Mouse (Mus musculus): ENCODE data around the gene Nrbp1. TPM values are rescaled to one million over a fixed set of nuclear protein-coding genes. Genes with fewer than 3 reads are reported as not detected.

The Nrbp1 gene
- polyA plus RNA-seq, 1 experiment from 2014 or later, result 96.4 TPM

- H3K4me2 ChIP-seq (replicated peaks; ENCODE audit: low read depth), result peak overlapping the region; percentile 70
- no peak for TF ChIP-seq CTCF (IDR thresholded peaks at IDR 0.05; ENCODE audit: low read depth)
- H3K36me3 ChIP-seq (ENCODE audit: control insufficient read depth, insufficient read depth), result no peaks in the 10 kb centered on the region
- no peak overlapping the region for H3K27ac ChIP-seq (ENCODE audit: low read depth, low read length)
- no peak overlapping the region for H3K9ac ChIP-seq (ENCODE audit: low read depth, low read length)
- H3K9me3 ChIP-seq (ENCODE audit: control insufficient read depth), result no peaks in the 10 kb centered on the region
- 3% methylated on average over 9 of the region's 9 CpGs for WGBS
- H3K27me3 ChIP-seq (replicated peaks; ENCODE audit: control insufficient read depth, insufficient read depth, low read length), result no peaks in the 10 kb centered on the region
- ATAC-seq, result no peak; the same call in 1 of the 2 replicates
- H3K4me1 ChIP-seq (replicated peaks; ENCODE audit: control insufficient read depth, insufficient read depth, low read length), result no peaks in the 10 kb centered on the region
- H3K4me3 ChIP-seq (ENCODE audit: low read depth, low read length), result peak overlapping the region; percentile 46
Observed at GRCm38 (mm10) chr5:31291361-31291688, 50.7 kb downstream of the Nrbp1 start.

DNA sequence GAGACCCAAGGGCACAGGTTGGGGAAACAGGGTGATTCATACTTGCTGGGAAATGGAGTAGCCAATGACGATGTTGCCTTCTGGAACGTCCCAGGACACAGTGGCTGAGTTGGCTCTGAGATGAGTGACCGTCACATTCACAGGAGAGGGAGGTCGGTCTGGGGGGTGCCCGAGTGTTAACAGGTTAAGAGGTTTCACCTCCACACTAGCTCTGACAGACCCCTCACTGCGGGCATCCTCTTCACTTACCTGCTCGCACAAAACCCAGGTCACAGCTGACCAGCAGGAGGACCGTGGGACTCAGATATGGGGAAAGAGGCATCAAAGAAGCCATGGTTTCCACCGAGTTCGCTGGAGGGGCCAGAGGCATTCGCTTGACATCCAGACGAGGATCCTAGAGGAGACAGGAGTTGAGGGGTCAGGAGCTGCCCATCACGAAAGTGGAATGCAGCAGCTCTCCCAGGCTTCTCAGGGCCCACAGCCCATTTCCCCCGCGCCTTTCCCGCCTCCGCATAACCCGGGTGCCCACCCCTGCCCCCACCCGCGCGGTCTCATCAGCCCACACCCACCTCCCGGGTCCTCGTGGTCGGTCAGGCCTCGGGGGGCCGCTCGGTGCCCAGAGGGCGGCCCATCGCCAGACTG, 54.4 kb downstream of the Nrbp1 start:
- Histone ChIP-seq H3K27ac (ENCODE audit: low read depth, low read length) (no peak overlapping the region), H3K4me2 (replicated peaks; ENCODE audit: low read depth) (peak overlapping the region; percentile 97), H3K4me3 (ENCODE audit: low read depth, low read length) (peak overlapping the region; percentile 67), H3K27me3 (replicated peaks; ENCODE audit: control insufficient read depth, insufficient read depth, low read length) (no peaks in the 10 kb centered on the region), H3K9me3 (ENCODE audit: control insufficient read depth) (no peaks in the 10 kb centered on the region), H3K36me3 (ENCODE audit: control insufficient read depth, insufficient read depth) (no peaks in the 10 kb centered on the region), H3K9ac (ENCODE audit: low read depth, low read length) (peak overlapping the region; percentile 72), H3K4me1 (replicated peaks; ENCODE audit: control insufficient read depth, insufficient read depth, low read length) (no peaks in the 10 kb centered on the region)
- WGBS, result 9% methylated on average over 29 of the region's 29 CpGs
- 0 out of 2 replicates have a peak, but pooled peaks have one; percentile 7 for TF ChIP-seq CTCF (IDR thresholded peaks at IDR 0.05; ENCODE audit: low read depth)
- no peak for ATAC-seq

DNA sequence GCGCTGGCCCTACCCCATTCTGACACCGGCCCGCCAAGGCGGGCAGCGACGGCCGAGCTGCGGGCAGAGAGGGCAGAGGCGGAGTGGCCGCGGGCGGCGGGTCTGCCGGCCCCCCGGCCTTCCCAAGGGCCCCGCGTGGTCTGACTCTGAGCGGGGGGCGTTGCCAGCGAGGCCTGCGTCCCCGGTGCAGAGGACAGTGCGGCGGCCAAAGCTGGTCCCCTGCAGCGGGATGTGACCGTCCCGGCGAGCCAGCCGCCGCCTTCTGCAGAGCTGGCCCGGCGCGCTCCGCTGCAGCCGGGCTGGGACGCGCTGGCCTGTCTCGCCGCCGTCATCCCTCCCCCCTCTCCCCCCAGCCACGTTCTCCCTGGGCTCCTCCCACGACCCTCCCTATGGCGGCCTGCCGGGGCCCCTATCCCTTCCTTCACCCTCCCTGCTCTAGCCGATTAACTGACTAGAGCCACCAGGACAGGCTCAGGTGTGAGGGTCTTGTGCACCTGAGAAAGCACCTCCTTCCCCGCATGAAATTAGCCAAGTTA, 55.0 kb downstream of the Nrbp1 start, which contains the start of gene Fndc4:
Gene Fndc4 (minus strand): TSS at position 475 of the 536 bp plus-strand sequence.
- Histone ChIP-seq H3K4me2 (replicated peaks; ENCODE audit: low read depth) (peak within 1 kb of the TSS; percentile 97), H3K36me3 (ENCODE audit: control insufficient read depth, insufficient read depth) (no peaks in the 10 kb centered on the region), H3K9me3 (ENCODE audit: control insufficient read depth) (no peaks in the 10 kb centered on the region), H3K4me1 (replicated peaks; ENCODE audit: control insufficient read depth, insufficient read depth, low read length) (no peaks in the 10 kb centered on the region), H3K27me3 (replicated peaks; ENCODE audit: control insufficient read depth, insufficient read depth, low read length) (no peaks in the 10 kb centered on the region), H3K9ac (ENCODE audit: low read depth, low read length) (peak within 1 kb of the TSS; percentile 72), H3K4me3 (ENCODE audit: low read depth, low read length) (peak within 1 kb of the TSS; percentile 67), H3K27ac (ENCODE audit: low read depth, low read length) (no peak within 1 kb of the TSS)
- 0% methylated on average over 45 of the region's 46 CpGs for WGBS
- no peak; the same call in 1 of the 2 replicates for ATAC-seq
- TF ChIP-seq CTCF (IDR thresholded peaks at IDR 0.05; ENCODE audit: low read depth), result no peak

DNA sequence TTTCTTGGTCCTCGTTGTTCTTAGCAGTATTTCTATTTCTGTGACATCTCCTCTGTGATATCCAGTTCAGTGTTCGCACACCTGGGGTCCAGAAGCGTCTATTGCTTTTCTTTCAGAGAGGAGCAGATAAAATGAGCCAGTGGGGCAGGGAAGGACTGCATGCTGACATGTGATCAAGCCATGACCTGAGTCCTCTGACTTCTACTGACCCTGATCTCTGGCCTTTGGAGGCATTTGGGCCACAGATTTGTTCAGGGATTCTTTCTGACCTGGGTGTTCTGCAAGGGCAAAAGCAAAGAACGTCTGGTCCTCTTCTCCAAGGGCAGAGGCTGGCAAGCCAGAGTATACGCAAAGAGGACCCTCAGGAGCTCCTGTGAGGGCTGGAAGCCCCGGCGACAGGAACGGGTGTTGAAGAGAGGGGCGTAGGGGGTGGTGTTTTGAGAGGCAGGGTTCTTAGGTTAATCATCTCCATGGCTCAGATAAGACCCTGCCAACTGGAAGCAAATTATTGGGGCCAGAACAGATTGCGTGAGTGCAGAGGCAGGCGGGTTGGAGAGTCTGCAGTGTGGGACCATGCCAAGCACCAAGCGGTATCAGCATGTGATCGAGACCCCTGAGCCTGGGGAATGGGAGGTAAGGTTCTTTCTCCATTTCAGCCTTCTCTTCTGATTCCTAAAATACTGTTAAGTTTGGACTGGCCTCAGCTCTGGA, 56.5 kb downstream of the Nrbp1 start, which contains the start of gene Gckr:
Gene Gckr (plus strand): TSS at position 397 of the 711 bp plus-strand sequence.
- no peaks in the 10 kb centered on the region for H3K9me3 ChIP-seq (ENCODE audit: control insufficient read depth)
- no peak for ATAC-seq
- H3K4me2 ChIP-seq (replicated peaks; ENCODE audit: low read depth), result no peak within 1 kb of the TSS
- 40% methylated on average over 13 of the region's 13 CpGs for WGBS
- peak within 1 kb of the TSS; percentile 67; the same call in 1 of the 2 replicates for H3K4me3 ChIP-seq (ENCODE audit: low read depth, low read length)
- no peaks in the 10 kb centered on the region for H3K27me3 ChIP-seq (replicated peaks; ENCODE audit: control insufficient read depth, insufficient read depth, low read length)
- no peak for TF ChIP-seq CTCF (IDR thresholded peaks at IDR 0.05; ENCODE audit: low read depth)
- no peaks in the 10 kb centered on the region for H3K36me3 ChIP-seq (ENCODE audit: control insufficient read depth, insufficient read depth)
- no peak within 1 kb of the TSS for H3K9ac ChIP-seq (ENCODE audit: low read depth, low read length)
- H3K27ac ChIP-seq (ENCODE audit: low read depth, low read length), result no peak within 1 kb of the TSS
- no peaks in the 10 kb centered on the region for H3K4me1 ChIP-seq (replicated peaks; ENCODE audit: control insufficient read depth, insufficient read depth, low read length)

GRCm38 (mm10) chr5:31297981-31298380, 57.3 kb downstream of the Nrbp1 start:
- 62% methylated on average over 3 of the region's 3 CpGs for WGBS
- Histone ChIP-seq H3K9me3 (ENCODE audit: control insufficient read depth) (no peaks in the 10 kb centered on the region), H3K4me3 (ENCODE audit: low read depth, low read length) (no peak overlapping the region), H3K4me2 (replicated peaks; ENCODE audit: low read depth) (no peak overlapping the region), H3K27me3 (replicated peaks; ENCODE audit: control insufficient read depth, insufficient read depth, low read length) (no peaks in the 10 kb centered on the region), H3K9ac (ENCODE audit: low read depth, low read length) (no peak overlapping the region), H3K4me1 (replicated peaks; ENCODE audit: control insufficient read depth, insufficient read depth, low read length) (no peaks in the 10 kb centered on the region), H3K27ac (ENCODE audit: low read depth, low read length) (no peak overlapping the region), H3K36me3 (ENCODE audit: control insufficient read depth, insufficient read depth) (no peaks in the 10 kb centered on the region)
- no peak for TF ChIP-seq CTCF (IDR thresholded peaks at IDR 0.05; ENCODE audit: low read depth)
- no peak for ATAC-seq

GRCm38 (mm10) chr5:31298486-31298885, 57.8 kb downstream of the Nrbp1 start:
- no peak overlapping the region for H3K9ac ChIP-seq (ENCODE audit: low read depth, low read length)
- H3K4me3 ChIP-seq (ENCODE audit: low read depth, low read length), result no peak overlapping the region
- no peak for ATAC-seq
- no peaks in the 10 kb centered on the region for H3K9me3 ChIP-seq (ENCODE audit: control insufficient read depth)
- no peaks in the 10 kb centered on the region for H3K4me1 ChIP-seq (replicated peaks; ENCODE audit: control insufficient read depth, insufficient read depth, low read length)
- H3K4me2 ChIP-seq (replicated peaks; ENCODE audit: low read depth), result no peak overlapping the region
- 53% methylated on average over 2 of the region's 2 CpGs for WGBS
- H3K27ac ChIP-seq (ENCODE audit: low read depth, low read length), result no peak overlapping the region
- TF ChIP-seq CTCF (IDR thresholded peaks at IDR 0.05; ENCODE audit: low read depth), result no peak
- H3K36me3 ChIP-seq (ENCODE audit: control insufficient read depth, insufficient read depth), result no peaks in the 10 kb centered on the region
- no peaks in the 10 kb centered on the region for H3K27me3 ChIP-seq (replicated peaks; ENCODE audit: control insufficient read depth, insufficient read depth, low read length)

Other genes starting within 250 kb of the Nrbp1 start
- gene Atraid, start 192.6 kb upstream of the Nrbp1 start, polyA plus RNA-seq (2015; fragmentation: Nextera tagmentation; extraction: Ambion mirVana), result 227 and 250 TPM in 2 replicates
- gene Slc5a6, start 191.9 kb upstream of the Nrbp1 start, polyA plus RNA-seq (2015; fragmentation: Nextera tagmentation; extraction: Ambion mirVana), result 18.0 and 20.0 TPM in 2 replicates
- 3.2 and 3.7 TPM in 2 replicates for gene Cad, start 186.1 kb upstream of the Nrbp1 start, polyA plus RNA-seq (2015; fragmentation: Nextera tagmentation; extraction: Ambion mirVana)
- not detected in 2 replicates for gene Dnajc5g, start 134.6 kb upstream of the Nrbp1 start, polyA plus RNA-seq (2015; fragmentation: Nextera tagmentation; extraction: Ambion mirVana)
- gene Slc30a3, start 132.6 kb upstream of the Nrbp1 start, polyA plus RNA-seq (2015; fragmentation: Nextera tagmentation; extraction: Ambion mirVana), result 0.10 TPM in 1 of 2 replicates, not detected in the other
- gene Trim54, start 124.2 kb upstream of the Nrbp1 start, polyA plus RNA-seq (2015; fragmentation: Nextera tagmentation; extraction: Ambion mirVana), result not detected in 2 replicates
- gene Ucn, start 102.0 kb upstream of the Nrbp1 start, polyA plus RNA-seq (2015; fragmentation: Nextera tagmentation; extraction: Ambion mirVana), result not detected in 2 replicates
- 38.8 and 42.2 TPM in 2 replicates for gene Mpv17, start 86.6 kb upstream of the Nrbp1 start, polyA plus RNA-seq (2015; fragmentation: Nextera tagmentation; extraction: Ambion mirVana)
- 0.53 and 1.0 TPM in 2 replicates for gene Gm29609, start 61.0 kb upstream of the Nrbp1 start, polyA plus RNA-seq (2015; fragmentation: Nextera tagmentation; extraction: Ambion mirVana)
- 23.1 and 26.2 TPM in 2 replicates for gene Gtf3c2, start 60.7 kb upstream of the Nrbp1 start, polyA plus RNA-seq (2015; fragmentation: Nextera tagmentation; extraction: Ambion mirVana)
- gene Snx17, start 47.6 kb upstream of the Nrbp1 start, polyA plus RNA-seq (2015; fragmentation: Nextera tagmentation; extraction: Ambion mirVana), result 122 and 130 TPM in 2 replicates
- 43.7 and 45.1 TPM in 2 replicates for gene Eif2b4, start 47.4 kb upstream of the Nrbp1 start, polyA plus RNA-seq (2015; fragmentation: Nextera tagmentation; extraction: Ambion mirVana)
- 6.8 and 7.3 TPM in 2 replicates for gene Zfp513, start 38.6 kb upstream of the Nrbp1 start, polyA plus RNA-seq (2015; fragmentation: Nextera tagmentation; extraction: Ambion mirVana)
- gene Ppm1g, start 20.2 kb upstream of the Nrbp1 start, polyA plus RNA-seq (2015; fragmentation: Nextera tagmentation; extraction: Ambion mirVana), result 54.8 and 55.4 TPM in 2 replicates
- gene Gm9970, start 368 bp downstream of the Nrbp1 start, polyA plus RNA-seq (2015; fragmentation: Nextera tagmentation; extraction: Ambion mirVana), result 0.51 and 0.70 TPM in 2 replicates
- gene Krtcap3, start 10.8 kb downstream of the Nrbp1 start, polyA plus RNA-seq (2015; fragmentation: Nextera tagmentation; extraction: Ambion mirVana), result 105 and 108 TPM in 2 replicates
- 28.3 and 30.4 TPM in 2 replicates for gene Ift172, start 50.3 kb downstream of the Nrbp1 start, polyA plus RNA-seq (2015; fragmentation: Nextera tagmentation; extraction: Ambion mirVana)
- gene Fndc4, start 55.2 kb downstream of the Nrbp1 start, polyA plus RNA-seq (2015; fragmentation: Nextera tagmentation; extraction: Ambion mirVana), result 6.2 and 7.2 TPM in 2 replicates
- gene Gckr, start 56.6 kb downstream of the Nrbp1 start, polyA plus RNA-seq (2015; fragmentation: Nextera tagmentation; extraction: Ambion mirVana), result 0.10 TPM in 1 of 2 replicates, not detected in the other
- gene Zfp512, start 211.6 kb downstream of the Nrbp1 start, polyA plus RNA-seq (2015; fragmentation: Nextera tagmentation; extraction: Ambion mirVana), result 9.3 and 10.2 TPM in 2 replicates
- gene 4930548H24Rik, start 244.9 kb downstream of the Nrbp1 start, polyA plus RNA-seq (2015; fragmentation: Nextera tagmentation; extraction: Ambion mirVana), result not detected in 2 replicates

All from intestine, postnatal 0 days (tissue).